Mouse (Mus musculus) megakaryocyte progenitor cell, adult 5-6 weeks (primary cell): ENCODE data around the gene Ppp1r2. TPM values are rescaled to one million over a fixed set of nuclear protein-coding genes. Genes with fewer than 3 reads are reported as not detected.
"Not testable (repeated sequence)": the region's sequence is repeated elsewhere in the genome, so short reads cannot be mapped to it uniquely, and the experiment has no call there.

Experiments used
- ATAC-seq: replicated peaks from 2 replicates; pipeline ENCODE4 v1.8.0; 2016; ENCODE audit warnings: mild to moderate bottlenecking, moderate TSS enrichment, inconsistent platforms; ENCODE audit not compliant: poor library complexity
- total RNA-seq, 2 experiments: library from RNA; stranded (forward) in 1 of 2; stranded (reverse) in 1 of 2; fragments of 157-497, 149-512 nt in 1 of 2; fragments of 200-1000 nt in 1 of 2; gene quantifications; 2 replicates each; pipeline versions ENCODE4 v1.2.3 to v1.2.4; 2015 to 2017

Ppp1r2 gene
- 54.5 and 70.3 TPM in 2 replicates for total RNA-seq (2015)
- 49.6 and 51.7 TPM in 2 replicates for total RNA-seq (2017)

- ATAC-seq, result peak; percentile 98
These were observed at the start of gene Ppp1r2 for GRCm38 (mm10) chr16:31274674-31275460. TSS of gene Ppp1r2 (minus strand) at chr16:31275277.

- ATAC-seq, result no peak
These were observed 46.4 kb upstream of the Ppp1r2 start for GRCm38 (mm10) chr16:31321501-31321900.

DNA sequence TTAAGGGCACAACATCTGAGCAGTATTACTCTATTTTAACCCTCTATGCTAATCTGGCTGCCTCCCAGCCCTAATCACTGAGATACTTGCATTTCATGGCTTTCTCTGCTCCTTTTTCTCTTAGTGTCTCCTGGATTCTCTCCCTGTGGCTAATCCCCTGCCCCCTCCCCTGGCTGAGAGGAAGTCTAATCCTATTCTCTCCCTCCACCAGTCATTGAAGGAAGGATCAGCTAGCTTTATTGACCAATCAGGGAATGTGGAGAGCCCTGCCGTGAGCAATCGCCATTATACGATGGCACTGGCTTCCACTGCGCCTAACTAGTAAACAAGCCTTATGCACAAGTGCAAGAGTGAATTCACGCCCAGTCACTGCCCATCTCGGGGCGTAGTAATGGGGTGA is 45.9 kb upstream of the Ppp1r2 start:
- no peak for ATAC-seq

- ATAC-seq, result not testable (repeated sequence)
These were observed 44.6 kb upstream of the Ppp1r2 start for GRCm38 (mm10) chr16:31319723-31320122.

- no peak for ATAC-seq
These were observed 44.2 kb upstream of the Ppp1r2 start for GRCm38 (mm10) chr16:31319316-31319715.

- ATAC-seq, result no peak
These were observed 43.3 kb upstream of the Ppp1r2 start for GRCm38 (mm10) chr16:31318418-31318817.

GRCm38 (mm10) chr16:31316246-31317143 is 41.4 kb upstream of the Ppp1r2 start:
- ATAC-seq, result not testable (repeated sequence)

- ATAC-seq, result no peak
These were observed 40.2 kb upstream of the Ppp1r2 start for GRCm38 (mm10) chr16:31315294-31315693.

- ATAC-seq, result no peak
These were observed 39.6 kb upstream of the Ppp1r2 start, which contains the start of gene Apod for GRCm38 (mm10) chr16:31314497-31315233. TSS of gene Apod (minus strand) at chr16:31314808.

GRCm38 (mm10) chr16:31313611-31314010 is 38.5 kb upstream of the Ppp1r2 start:
- no peak for ATAC-seq

GRCm38 (mm10) chr16:31312296-31312695 is 37.2 kb upstream of the Ppp1r2 start:
- no peak for ATAC-seq

DNA sequence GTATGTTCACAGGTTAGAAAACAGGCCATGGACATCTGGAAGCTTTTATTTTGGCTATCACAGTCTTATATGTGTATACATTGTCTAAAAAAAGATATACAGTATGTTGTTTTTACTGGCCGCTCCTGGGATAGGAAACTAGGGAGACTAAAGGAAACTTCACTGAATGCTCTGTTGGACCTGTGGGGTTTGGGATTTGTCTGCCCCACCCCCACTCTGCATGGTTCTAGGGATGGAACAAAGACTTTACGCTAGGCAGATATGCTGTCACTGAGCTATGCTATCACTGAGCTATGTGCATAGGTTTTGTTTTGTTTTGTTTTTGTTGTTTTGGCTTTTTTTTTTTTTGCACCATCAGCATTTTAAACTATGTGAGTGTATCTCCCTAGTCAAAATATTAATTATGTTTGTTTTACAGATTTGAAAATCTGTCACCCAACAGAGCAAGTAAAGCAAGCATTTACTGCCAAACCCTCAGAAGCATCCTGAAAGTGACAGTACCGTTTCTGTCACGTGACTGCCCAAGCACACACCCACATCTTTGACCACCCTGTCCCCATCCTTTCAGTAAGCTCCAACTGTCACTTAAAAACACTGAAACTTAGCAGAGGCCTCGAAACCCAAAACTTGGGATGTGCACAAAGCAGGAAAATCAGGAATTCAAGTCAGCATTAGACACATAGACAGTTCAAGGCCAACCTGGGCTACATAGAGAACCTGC is 30.3 kb upstream of the Ppp1r2 start:
- no peak for ATAC-seq

DNA sequence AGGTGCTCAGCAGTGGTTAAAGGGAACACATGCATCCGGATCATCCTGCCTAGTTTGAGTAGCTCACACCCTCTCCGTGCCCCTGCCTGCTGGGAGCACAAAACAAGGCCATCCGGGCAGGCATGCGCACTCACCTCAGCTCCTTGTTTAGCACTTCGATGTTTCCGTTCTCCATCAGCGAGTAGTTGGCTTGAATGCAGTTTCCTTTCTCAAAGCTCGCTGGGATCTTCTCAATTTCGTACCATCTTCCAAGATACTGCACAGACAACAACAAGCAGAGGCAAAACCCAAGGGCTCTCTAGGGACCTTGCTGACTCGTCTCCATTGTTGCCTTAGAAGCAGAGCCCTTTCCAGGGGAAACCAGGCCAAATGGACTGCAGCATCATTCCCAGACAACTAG is 28.2 kb upstream of the Ppp1r2 start:
- ATAC-seq, result no peak

GRCm38 (mm10) chr16:31300883-31301532 is 25.9 kb upstream of the Ppp1r2 start:
- no peak for ATAC-seq

GRCm38 (mm10) chr16:31300467-31300866 is 25.4 kb upstream of the Ppp1r2 start:
- ATAC-seq, result no peak

- ATAC-seq, result no peak
These were observed 24.9 kb upstream of the Ppp1r2 start for GRCm38 (mm10) chr16:31299960-31300353.

GRCm38 (mm10) chr16:31299164-31299959 is 24.3 kb upstream of the Ppp1r2 start:
- ATAC-seq, result no peak

DNA sequence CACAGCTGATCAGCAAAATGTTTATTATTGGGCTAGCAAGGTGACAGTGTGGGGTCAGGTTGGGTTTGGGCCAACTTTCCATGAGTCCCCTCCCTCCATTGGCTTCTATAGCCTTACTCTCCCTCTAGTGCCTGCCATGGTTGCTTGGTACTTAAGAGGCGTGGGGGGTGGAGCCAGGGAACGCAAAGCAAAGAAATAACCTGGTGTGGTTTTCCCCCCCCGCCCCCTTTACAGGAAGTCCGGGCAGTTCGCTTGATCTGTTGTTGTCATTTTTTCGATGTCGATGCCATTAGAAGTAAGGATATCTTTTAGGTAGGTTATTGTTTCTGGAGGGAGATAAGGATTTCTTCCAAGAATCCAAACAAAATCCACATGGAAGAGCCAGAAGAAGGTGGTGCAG is 22.0 kb upstream of the Ppp1r2 start:
- ATAC-seq, result no peak

GRCm38 (mm10) chr16:31293761-31294160 is 18.7 kb upstream of the Ppp1r2 start:
- ATAC-seq, result peak; percentile 60
